Mouse (Mus musculus): Measurements from ENCODE around the gene Dab1.

DNA sequence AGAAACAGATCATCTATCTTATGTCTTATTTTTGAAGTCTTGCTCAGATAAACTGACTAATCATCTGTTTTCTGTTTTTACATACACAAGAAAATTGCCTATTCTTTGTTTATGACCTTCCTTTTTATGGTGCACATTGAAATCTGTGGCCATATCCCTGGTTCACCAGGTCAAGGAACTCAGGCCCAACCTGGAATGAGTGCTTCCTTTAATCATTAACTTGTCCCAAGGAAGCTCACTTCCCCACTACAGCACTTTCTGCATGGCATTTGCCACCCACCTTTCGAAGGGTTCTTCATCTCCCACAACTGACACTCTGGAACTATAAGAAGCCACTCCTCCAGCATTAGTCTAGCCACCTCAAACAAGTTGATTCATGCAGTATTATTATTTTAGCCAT lies 58.0 kb downstream of the Dab1 start:
- TF ChIP-seq POLR2A (IDR thresholded peaks at IDR 0.05; ENCODE audit: low read depth, low read length) (no peak), CTCF (IDR thresholded peaks at IDR 0.05; ENCODE audit: borderline replicate concordance, insufficient read depth, low read length) (no peak)

Data from embryonic fibroblast, embryonic 13.5 days (primary cell).